Mouse (Mus musculus) hindbrain, embryonic 14.5 days (tissue): ENCODE data around the gene Mcm9. TPM values are rescaled to one million over a fixed set of nuclear protein-coding genes. Genes with fewer than 3 reads are reported as not detected.
A peak's percentile ranks its signal among the peaks of the same experiment; 100 is the strongest.

Experiments used
- ATAC-seq: fragments of 200-750 bp; cut with Nextera tagmentation; 2 replicates; pipeline ENCODE4 v1.8.0; 2017; ENCODE audit warnings: moderate number of reproducible peaks, mild to moderate bottlenecking, moderate TSS enrichment, moderate library complexity; ENCODE audit not compliant: low FRiP score
- DNase-seq: peaks from one replicate; pipeline ENCODE4 v3.0.0-alpha.2; 2015; ENCODE audit warnings: low spot score
- H3K27ac ChIP-seq: fragments of 300-500 bp; sonication (generic); 2 replicates; pipeline ENCODE4 v1.5.1; 2014; ENCODE audit warnings: mild to moderate bottlenecking, moderate library complexity
- H3K27me3 ChIP-seq: fragments of 300-500 bp; sonication (generic); 2 replicates; pipeline ENCODE4 v1.6.1; 2014; ENCODE audit warnings: mild to moderate bottlenecking, low read length, mixed read lengths; ENCODE audit not compliant: control insufficient read depth, insufficient read depth
- H3K36me3 ChIP-seq: fragments of 300-500 bp; sonication (generic); replicated peaks from 2 replicates; pipeline ENCODE4 v1.6.1; 2014; ENCODE audit not compliant: control insufficient read depth, insufficient read depth
- H3K4me1 ChIP-seq: fragments of 300-500 bp; sonication (generic); replicated peaks from 2 replicates; pipeline ENCODE4 v1.6.1; 2014; ENCODE audit warnings: antibody characterized with exemption, low read length, mixed read lengths; ENCODE audit not compliant: control insufficient read depth, insufficient read depth
- H3K4me2 ChIP-seq: fragments of 300-500 bp; sonication (generic); replicated peaks from 2 replicates; pipeline ENCODE4 v1.6.1; 2014; ENCODE audit warnings: mild to moderate bottlenecking, moderate library complexity
- H3K4me3 ChIP-seq: fragments of 300-500 bp; sonication (generic); replicated peaks from 2 replicates; pipeline ENCODE4 v1.5.1; 2014; ENCODE audit warnings: mild to moderate bottlenecking, low read length
- H3K9ac ChIP-seq: fragments of 300-500 bp; sonication (generic); 2 replicates; pipeline ENCODE4 v1.6.1; 2014
- H3K9me3 ChIP-seq: fragments of 300-500 bp; sonication (generic); 2 replicates; pipeline ENCODE4 v1.6.1; 2016; ENCODE audit warnings: low read length; ENCODE audit not compliant: control insufficient read depth
- WGBS: fragments of 180-500 bp; shearing (Covaris S2); extraction: QIAGEN DNeasy Blood & Tissue Kit; methylation state at CpG from one replicate; pipeline ENCODE4 v1.1.7; 2014; 5-methylcytosine and 5-hydroxymethylcytosine counted together
- polyA plus RNA-seq: library from polyadenylated mRNA; unstranded; fragments of >200 nt; fragmentation: Nextera tagmentation; extraction: Ambion mirVana; gene quantifications from 2 replicates; pipeline ENCODE4 v1.2.1, GENCODE M21; 2014

Mcm9 gene
- polyA plus RNA-seq, 1 experiment from 2014 or later = 7.0 TPM

DNA sequence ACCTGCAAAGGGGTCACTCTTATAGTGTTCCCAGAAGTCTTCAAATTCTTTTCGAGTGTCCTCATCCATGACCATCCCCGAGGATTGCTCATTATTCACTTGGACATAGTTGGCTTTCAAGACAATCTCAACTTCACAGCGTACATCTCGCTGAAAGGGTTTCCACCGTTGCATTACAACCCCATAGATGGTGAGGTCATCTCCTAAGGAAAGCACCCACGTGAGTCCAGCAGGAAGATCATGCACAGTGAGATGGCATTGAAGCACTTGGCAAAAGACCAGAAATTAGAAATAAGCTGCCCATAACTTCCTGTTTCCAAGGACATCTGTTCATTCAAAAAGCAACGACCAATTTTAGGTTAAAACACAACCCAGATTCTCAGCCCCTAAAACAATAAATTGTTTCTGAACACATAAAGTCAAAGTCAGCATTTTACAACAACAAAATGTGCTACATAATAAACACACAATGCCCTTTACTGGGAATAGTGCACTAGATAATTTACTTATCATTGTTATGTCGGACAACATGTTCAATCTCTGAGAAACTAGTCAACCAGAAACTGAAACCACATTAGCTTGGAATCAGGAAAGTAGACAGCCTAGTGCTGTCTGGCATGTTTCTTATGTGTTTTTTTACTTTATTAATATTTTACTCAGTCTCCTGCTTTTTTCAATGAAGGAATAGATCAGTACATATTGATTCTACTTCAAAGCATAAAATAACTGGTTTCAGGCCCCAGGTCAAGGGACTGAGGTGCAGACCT is 14.2 kb downstream of the Mcm9 start:
- no peaks in the 10 kb centered on the region for H3K27me3 ChIP-seq
- WGBS = 80% methylated on average over 8 of the region's 8 CpGs
- no peak overlapping the region for H3K9ac ChIP-seq
- no peak overlapping the region for H3K4me2 ChIP-seq
- ATAC-seq = no peak
- no peak for DNase-seq
- H3K4me3 ChIP-seq = no peak overlapping the region
- no peaks in the 10 kb centered on the region for H3K9me3 ChIP-seq
- no peak overlapping the region for H3K27ac ChIP-seq
- H3K4me1 ChIP-seq = no peaks in the 10 kb centered on the region
- H3K36me3 ChIP-seq = peaks cover 37% of the 10 kb centered on the region

DNA sequence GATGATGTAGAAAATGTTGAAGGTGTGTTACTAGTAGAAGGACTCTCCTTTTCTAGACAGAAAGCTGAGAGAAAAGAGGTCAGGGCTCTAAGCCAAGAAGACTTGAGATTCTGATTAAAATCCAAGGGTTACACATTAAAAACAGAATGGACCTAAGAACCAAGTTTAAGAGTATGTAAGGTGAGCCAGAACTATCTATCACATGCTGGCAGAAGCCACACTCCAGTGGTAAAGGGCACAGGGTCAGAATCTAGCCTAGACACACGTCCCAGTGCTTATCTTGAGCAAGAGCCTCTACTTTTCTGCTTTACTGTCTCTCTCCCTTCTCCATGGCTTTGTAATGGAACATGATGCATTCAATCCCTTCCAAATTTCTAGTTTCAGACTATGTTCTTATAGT is 16.3 kb downstream of the Mcm9 start:
- no peak overlapping the region for H3K27ac ChIP-seq
- 96% methylated on average over 1 of the region's 1 CpGs for WGBS
- no peaks in the 10 kb centered on the region for H3K27me3 ChIP-seq
- H3K4me1 ChIP-seq = no peaks in the 10 kb centered on the region
- no peak for DNase-seq
- no peak overlapping the region for H3K4me2 ChIP-seq
- no peak overlapping the region for H3K9ac ChIP-seq
- peaks cover 49% of the 10 kb centered on the region for H3K36me3 ChIP-seq
- no peaks in the 10 kb centered on the region for H3K9me3 ChIP-seq
- no peak for ATAC-seq
- no peak overlapping the region for H3K4me3 ChIP-seq

DNA sequence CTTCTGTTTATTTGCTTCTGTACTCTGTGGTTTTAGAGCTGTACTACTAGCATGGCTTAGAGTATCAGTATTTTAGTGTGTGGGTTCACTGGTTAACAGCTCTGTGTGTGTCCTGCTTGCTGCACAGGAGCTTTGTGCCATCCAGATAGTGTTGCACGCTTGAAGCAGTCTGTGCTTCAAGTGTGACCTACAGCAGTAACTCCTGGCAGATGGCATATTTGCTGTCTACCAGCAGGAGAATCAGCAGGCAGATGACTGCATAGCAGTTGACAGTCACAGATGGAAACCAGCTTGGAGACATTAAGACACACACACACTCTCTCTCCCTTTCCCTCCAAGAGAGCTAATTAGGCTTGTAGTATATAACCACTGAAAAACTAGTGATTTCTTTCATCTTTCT is 18.1 kb downstream of the Mcm9 start:
- Histone ChIP-seq H3K27me3 (no peaks in the 10 kb centered on the region), H3K4me3 (no peak overlapping the region), H3K9ac (no peak overlapping the region), H3K4me2 (no peak overlapping the region), H3K9me3 (no peaks in the 10 kb centered on the region), H3K36me3 (peaks cover 63% of the 10 kb centered on the region), H3K27ac (no peak overlapping the region), H3K4me1 (no peaks in the 10 kb centered on the region)
- DNase-seq (peak; percentile 55), ATAC-seq (peak; percentile 82)
- WGBS = 52% methylated on average over 1 of the region's 1 CpGs

DNA sequence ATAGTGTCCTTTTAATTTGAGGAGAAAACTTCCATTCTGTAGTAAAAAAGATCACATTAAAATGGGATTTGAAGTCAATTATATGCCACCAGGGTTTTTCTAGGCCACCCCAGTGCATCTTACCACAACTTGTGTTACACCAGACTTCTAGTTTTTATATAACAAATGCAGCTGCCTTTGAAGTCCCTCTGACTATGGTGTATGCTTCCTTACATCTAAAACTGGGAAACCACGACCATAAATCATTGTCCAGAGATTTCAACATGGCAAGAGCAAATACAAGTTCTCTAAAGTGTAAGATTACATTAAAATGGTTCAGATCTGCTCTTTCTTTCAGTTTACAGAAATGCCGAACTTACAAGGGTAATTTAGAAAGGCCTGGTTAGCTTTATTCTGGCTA is 22.0 kb downstream of the Mcm9 start:
- WGBS = 87% methylated on average over 2 of the region's 2 CpGs
- Histone ChIP-seq H3K4me2 (no peak overlapping the region), H3K36me3 (peaks cover 76% of the 10 kb centered on the region), H3K27me3 (no peaks in the 10 kb centered on the region), H3K9me3 (no peaks in the 10 kb centered on the region), H3K4me1 (no peaks in the 10 kb centered on the region), H3K4me3 (no peak overlapping the region), H3K27ac (no peak overlapping the region), H3K9ac (no peak overlapping the region)
- ATAC-seq (no peak), DNase-seq (no peak)

DNA sequence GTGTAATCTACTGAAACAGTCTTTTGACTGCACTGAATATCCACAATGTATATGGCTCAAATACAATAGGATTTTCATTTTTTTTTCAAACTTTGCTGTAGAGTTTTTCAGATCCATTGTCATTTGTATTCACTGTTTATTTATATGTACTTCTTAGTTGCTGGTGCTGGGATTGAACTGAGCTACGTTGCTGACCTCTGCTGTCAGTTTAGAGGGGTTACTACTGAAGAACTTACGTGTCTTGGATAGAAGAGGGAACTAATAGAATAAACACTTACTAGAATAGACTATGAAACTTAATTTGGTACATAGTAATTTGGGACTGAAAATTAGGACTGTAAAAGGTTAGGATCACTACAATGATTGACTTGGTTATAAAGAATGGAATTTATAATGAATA is 24.9 kb downstream of the Mcm9 start:
- 72% methylated on average over 2 of the region's 2 CpGs for WGBS
- H3K4me3 ChIP-seq = no peak overlapping the region
- ATAC-seq = no peak
- no peak overlapping the region for H3K4me2 ChIP-seq
- H3K4me1 ChIP-seq = 0 out of 2 replicates have a peak, but pooled peaks cover 13% of the 10 kb centered on the region
- H3K36me3 ChIP-seq = peaks cover 80% of the 10 kb centered on the region
- no peak overlapping the region for H3K9ac ChIP-seq
- H3K27ac ChIP-seq = no peak overlapping the region
- no peaks in the 10 kb centered on the region for H3K27me3 ChIP-seq
- no peaks in the 10 kb centered on the region for H3K9me3 ChIP-seq
- DNase-seq = no peak

DNA sequence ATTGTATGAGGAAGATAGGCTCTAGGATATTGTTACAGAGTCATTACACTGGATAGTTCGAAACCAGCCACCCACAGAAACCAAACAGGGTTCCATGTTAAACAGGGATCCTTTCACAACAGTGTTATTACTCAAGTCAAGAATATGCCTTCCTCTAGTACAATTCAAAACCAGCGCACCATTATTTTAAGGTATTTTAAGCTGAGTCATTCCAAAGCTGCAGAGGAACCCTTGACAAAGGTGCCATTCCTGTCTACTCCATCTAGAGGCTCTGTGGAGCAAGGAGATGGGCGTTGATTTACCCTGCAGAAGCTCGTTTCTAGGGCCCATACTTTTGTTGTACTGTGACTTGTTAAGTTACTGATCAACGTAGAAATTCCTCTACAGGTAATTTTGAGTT is 31.4 kb downstream of the Mcm9 start:
- Histone ChIP-seq H3K9me3 (no peaks in the 10 kb centered on the region), H3K9ac (0 out of 2 replicates have a peak overlapping the region, but pooled peaks have one; percentile 12), H3K4me2 (peak overlapping the region; percentile 64), H3K36me3 (peaks cover 25% of the 10 kb centered on the region), H3K4me1 (peaks cover 37% of the 10 kb centered on the region), H3K27me3 (no peaks in the 10 kb centered on the region), H3K27ac (no peak overlapping the region), H3K4me3 (peak overlapping the region; percentile 12)
- ATAC-seq (no peak), DNase-seq (no peak)
- WGBS = 48% methylated on average over 5 of the region's 5 CpGs

DNA sequence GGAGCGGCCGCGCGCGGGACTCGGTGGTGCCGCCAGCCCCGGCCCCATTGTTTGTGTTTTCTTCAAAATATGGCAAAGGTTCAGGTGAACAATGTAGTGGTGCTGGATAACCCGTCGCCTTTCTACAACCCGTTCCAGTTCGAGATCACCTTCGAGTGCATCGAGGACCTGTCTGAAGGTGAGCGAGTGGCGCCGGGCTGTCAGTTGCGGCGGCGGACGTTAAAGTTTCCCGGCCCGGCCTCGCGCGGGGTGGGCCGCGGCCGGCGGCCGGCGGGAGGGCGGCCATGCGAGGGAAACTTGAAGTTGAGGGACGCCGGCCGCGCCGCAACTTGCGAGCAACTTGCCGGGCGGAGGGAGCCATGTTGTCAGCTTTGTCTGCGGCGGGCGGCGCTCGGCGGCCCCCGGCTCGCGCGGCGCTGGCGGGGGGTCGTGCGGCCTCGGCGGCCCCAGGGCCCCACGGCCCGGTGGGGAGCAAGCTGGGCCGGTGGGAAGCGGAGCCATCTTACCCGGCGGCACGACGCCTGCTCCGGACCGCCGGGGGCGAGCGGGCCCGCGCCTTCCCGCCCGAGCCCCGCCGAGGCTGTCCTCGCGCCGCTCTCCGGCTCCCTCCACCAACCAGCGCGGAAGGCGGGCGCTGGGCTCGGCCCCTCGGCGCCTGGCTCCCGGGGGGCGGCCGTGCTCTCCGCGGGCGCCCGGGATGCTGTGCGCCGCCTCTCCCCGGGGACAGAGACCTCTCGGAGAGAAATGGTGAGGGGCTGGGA is 32.9 kb downstream of the Mcm9 start:
- ATAC-seq (peak; percentile 12), DNase-seq (no peak)
- H3K9me3 ChIP-seq = no peaks in the 10 kb centered on the region
- WGBS = under 1% methylated on average over 99 of the region's 99 CpGs
- H3K4me1 ChIP-seq = peaks cover 37% of the 10 kb centered on the region
- H3K27ac ChIP-seq = peak overlapping the region; percentile 96
- peak overlapping the region; percentile 91 for H3K9ac ChIP-seq
- H3K36me3 ChIP-seq = peaks cover 17% of the 10 kb centered on the region
- peak overlapping the region; percentile 64 for H3K4me2 ChIP-seq
- H3K27me3 ChIP-seq = no peaks in the 10 kb centered on the region
- H3K4me3 ChIP-seq = peak overlapping the region; percentile 79

DNA sequence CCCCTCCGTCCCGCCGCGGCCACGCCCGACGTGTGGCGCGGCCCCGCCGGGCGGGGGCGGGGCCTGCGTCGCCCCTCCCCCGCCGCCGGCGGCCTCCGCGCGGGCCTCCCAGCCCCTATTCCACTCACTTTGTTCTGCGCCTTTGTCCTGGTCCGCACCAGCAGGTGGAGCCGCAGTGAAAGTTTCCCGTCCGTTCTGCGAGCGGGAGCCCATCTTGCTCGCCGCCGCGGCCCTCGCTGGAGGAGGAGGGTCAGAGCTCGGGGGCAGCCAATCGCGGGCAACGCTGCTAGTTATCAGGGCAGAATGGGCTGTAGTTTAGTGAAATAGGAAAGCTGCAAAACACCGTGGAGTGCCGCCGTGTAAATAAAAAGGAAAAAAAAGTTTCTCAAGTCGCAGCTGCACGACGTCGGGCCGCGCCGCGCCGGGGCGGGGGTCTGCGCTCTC is 33.5 kb downstream of the Mcm9 start, which contains the start of gene Asf1a:
Gene Asf1a, plus strand, starts transcription at position 81 of the 444 bp plus-strand sequence.
- Histone ChIP-seq H3K27ac (peak within 1 kb of the TSS; percentile 96), H3K4me3 (peak within 1 kb of the TSS; percentile 79), H3K9me3 (no peaks in the 10 kb centered on the region), H3K4me1 (peaks cover 37% of the 10 kb centered on the region), H3K9ac (peak within 1 kb of the TSS; percentile 91), H3K36me3 (peaks cover 14% of the 10 kb centered on the region), H3K27me3 (no peaks in the 10 kb centered on the region), H3K4me2 (peak within 1 kb of the TSS; percentile 68)
- ATAC-seq = peak; percentile 98
- WGBS = under 1% methylated on average over 52 of the region's 52 CpGs
- DNase-seq = peak; percentile 94
